Mouse (Mus musculus) v-Abl transformed pro-B cells (cell line): ENCODE data around the gene Aldh2.

ENCODE experiments used
- in situ Hi-C, 2 experiments: fragments of 400-800 bp; cut with MboI; formaldehyde crosslinking; loops; one replicate each; pipeline ENCODE4 v1.15.1; 2025; ENCODE audit not compliant: unreplicated experiment in 2 of 2

Gene Aldh2

GRCm38 (mm10) chr5:121597332-121597731, 3.7 kb upstream of the Aldh2 start:
- in situ Hi-C loops, result loop anchor here in 1 of 2 experiments (5.0 kb wide), 1 partner anchor 35 kb away; no protein-coding TSS in a partner anchor

- in situ Hi-C loops, result loop anchor here in 1 of 2 experiments (5.0 kb wide), 1 partner anchor 34 kb away; no protein-coding TSS in a partner anchor
Measured at GRCm38 (mm10) chr5:121596226-121596625, 2.6 kb upstream of the Aldh2 start.

- in situ Hi-C loops, result loop anchor here in 1 of 2 experiments (5.0 kb wide), 1 partner anchor 33 kb away; no protein-coding TSS in a partner anchor
Measured at GRCm38 (mm10) chr5:121595758-121596157, 2.1 kb upstream of the Aldh2 start.

- in situ Hi-C loops, result loop anchor here in 1 of 2 experiments (5.0 kb wide), 1 partner anchor 33 kb away; no protein-coding TSS in a partner anchor
Measured at GRCm38 (mm10) chr5:121594714-121595313, 1.2 kb upstream of the Aldh2 start.

- in situ Hi-C loops, result no loop called here
Measured at GRCm38 (mm10) chr5:121592816-121593407, 712 bp downstream of the Aldh2 start.

GRCm38 (mm10) chr5:121592064-121592815, 1.4 kb downstream of the Aldh2 start:
- in situ Hi-C loops, result no loop called here

GRCm38 (mm10) chr5:121591417-121592063, 2.1 kb downstream of the Aldh2 start:
- in situ Hi-C loops, result no loop called here

- in situ Hi-C loops, result no loop called here
Measured at GRCm38 (mm10) chr5:121589928-121590327, 3.7 kb downstream of the Aldh2 start.

GRCm38 (mm10) chr5:121586400-121587039, 7.1 kb downstream of the Aldh2 start:
- in situ Hi-C loops, result no loop called here

- in situ Hi-C loops, result no loop called here
Measured at GRCm38 (mm10) chr5:121585699-121586098, 7.9 kb downstream of the Aldh2 start.

GRCm38 (mm10) chr5:121585005-121585404, 8.6 kb downstream of the Aldh2 start:
- in situ Hi-C loops, result no loop called here

- in situ Hi-C loops, result no loop called here
Measured at GRCm38 (mm10) chr5:121583765-121584501, 9.7 kb downstream of the Aldh2 start.

GRCm38 (mm10) chr5:121581945-121582344, 11.7 kb downstream of the Aldh2 start:
- in situ Hi-C loops, result no loop called here

- in situ Hi-C loops, result no loop called here
Measured at GRCm38 (mm10) chr5:121576927-121577488, 16.6 kb downstream of the Aldh2 start.

GRCm38 (mm10) chr5:121575867-121576266, 17.8 kb downstream of the Aldh2 start:
- in situ Hi-C loops, result no loop called here

GRCm38 (mm10) chr5:121574145-121574544, 19.5 kb downstream of the Aldh2 start:
- in situ Hi-C loops, result no loop called here

GRCm38 (mm10) chr5:121570787-121571186, 22.8 kb downstream of the Aldh2 start:
- in situ Hi-C loops, result no loop called here

- in situ Hi-C loops, result no loop called here
Measured at GRCm38 (mm10) chr5:121569881-121570420, 23.7 kb downstream of the Aldh2 start.

- in situ Hi-C loops, result no loop called here
Measured at GRCm38 (mm10) chr5:121566035-121566681, 27.5 kb downstream of the Aldh2 start.
